Mouse (Mus musculus) intestine, postnatal 0 days (tissue): ENCODE measurements at regions not wholly inside any gene's neighbourhood (a gene's known extent, or its start where the extent isn't known, plus 50 kb on each side); places are given as distances from the start of the nearest gene placed in this dataset.

Experiments
- ATAC-seq: fragments of 200-750 bp; cut with Nextera tagmentation; 2 replicates; pipeline ENCODE4 v1.8.0; 2017; ENCODE audit warnings: mild to moderate bottlenecking, moderate TSS enrichment, moderate library complexity
- H3K27ac ChIP-seq: fragments of 300-500 bp; sonication (generic); 2 replicates; pipeline ENCODE4 v1.5.1; 2014; ENCODE audit warnings: mild to moderate bottlenecking, low read depth, low read length, moderate library complexity
- H3K27me3 ChIP-seq: fragments of 300-500 bp; sonication (generic); replicated peaks from 2 replicates; pipeline ENCODE4 v1.6.1; 2014; ENCODE audit warnings: low read length, mixed read lengths; ENCODE audit not compliant: control insufficient read depth, insufficient read depth
- H3K36me3 ChIP-seq: fragments of 300-500 bp; sonication (generic); 2 replicates; pipeline ENCODE4 v1.6.1; 2014; ENCODE audit warnings: mild to moderate bottlenecking, moderate library complexity; ENCODE audit not compliant: control insufficient read depth, insufficient read depth
- H3K4me1 ChIP-seq: fragments of 300-500 bp; sonication (generic); replicated peaks from 2 replicates; pipeline ENCODE4 v1.6.1; 2014; ENCODE audit warnings: antibody characterized with exemption, low read length, mixed read lengths; ENCODE audit not compliant: control insufficient read depth, insufficient read depth
- H3K4me2 ChIP-seq: fragments of 300-500 bp; sonication (generic); replicated peaks from 2 replicates; pipeline ENCODE4 v1.6.1; 2014; ENCODE audit warnings: low read depth, mild to moderate bottlenecking, moderate library complexity
- H3K4me3 ChIP-seq: fragments of 300-500 bp; sonication (generic); 2 replicates; pipeline ENCODE4 v1.5.1; 2014; ENCODE audit warnings: low read depth, low read length
- H3K9ac ChIP-seq: fragments of 300-500 bp; sonication (generic); 2 replicates; pipeline ENCODE4 v1.6.1; 2014; ENCODE audit warnings: mild to moderate bottlenecking, low read depth, low read length
- H3K9me3 ChIP-seq: fragments of 300-500 bp; sonication (generic); 2 replicates; pipeline ENCODE4 v1.6.1; 2016; ENCODE audit warnings: mixed run types; ENCODE audit not compliant: control insufficient read depth
- CTCF ChIP-seq: sonication (generic); IDR thresholded peaks from 2 replicates; pipeline ENCODE4 v1.5.1; 2016; ENCODE audit warnings: low read depth, mild to moderate bottlenecking, control low read depth, antibody characterized with exemption, moderate library complexity
- WGBS: fragments of 180-500 bp; shearing (Covaris S2); extraction: QIAGEN DNeasy Blood & Tissue Kit; methylation state at CpG from one replicate; pipeline ENCODE4 v1.1.7; 2014; 5-methylcytosine and 5-hydroxymethylcytosine counted together

GRCm38 (mm10) chr14:111149653-111150052, 394.7 kb upstream of the Slitrk6 start:
- H3K27me3 ChIP-seq: no peaks in the 10 kb centered on the region
- 48% methylated on average over 2 of the region's 2 CpGs for WGBS
- peak; percentile 67 for TF ChIP-seq CTCF
- H3K4me2 ChIP-seq: no peak overlapping the region
- H3K27ac ChIP-seq: no peak overlapping the region
- H3K4me1 ChIP-seq: no peaks in the 10 kb centered on the region
- no peak for ATAC-seq
- H3K36me3 ChIP-seq: no peaks in the 10 kb centered on the region
- no peak overlapping the region for H3K9ac ChIP-seq
- no peak overlapping the region for H3K4me3 ChIP-seq
- H3K9me3 ChIP-seq: no peaks in the 10 kb centered on the region

- ATAC-seq: no peak
- 84% methylated on average over 1 of the region's 1 CpGs for WGBS
Observed at GRCm38 (mm10) chr14:111116600-111116999, 361.7 kb upstream of the Slitrk6 start.

GRCm38 (mm10) chr14:111103579-111103978, 348.6 kb upstream of the Slitrk6 start:
- Histone ChIP-seq H3K4me3 (no peak overlapping the region), H3K9me3 (no peaks in the 10 kb centered on the region), H3K27me3 (no peaks in the 10 kb centered on the region), H3K36me3 (no peaks in the 10 kb centered on the region), H3K27ac (no peak overlapping the region), H3K4me1 (no peaks in the 10 kb centered on the region), H3K9ac (no peak overlapping the region), H3K4me2 (no peak overlapping the region)
- ATAC-seq: no peak
- peak; percentile 35; the same call in 1 of the 2 replicates for TF ChIP-seq CTCF

More at GRCm38 (mm10) chr14:111116600-111116999, 361.7 kb upstream of the Slitrk6 start:
- Histone ChIP-seq H3K4me1 (no peaks in the 10 kb centered on the region), H3K27ac (no peak overlapping the region), H3K4me3 (no peak overlapping the region), H3K36me3 (no peaks in the 10 kb centered on the region), H3K27me3 (no peaks in the 10 kb centered on the region), H3K9ac (no peak overlapping the region), H3K9me3 (no peaks in the 10 kb centered on the region), H3K4me2 (no peak overlapping the region)
- no peak for TF ChIP-seq CTCF

GRCm38 (mm10) chr14:111100257-111100656, 345.3 kb upstream of the Slitrk6 start:
- Histone ChIP-seq H3K4me2 (no peak overlapping the region), H3K27ac (no peak overlapping the region), H3K4me1 (no peaks in the 10 kb centered on the region), H3K9me3 (no peaks in the 10 kb centered on the region), H3K9ac (no peak overlapping the region), H3K4me3 (no peak overlapping the region), H3K36me3 (no peaks in the 10 kb centered on the region), H3K27me3 (no peaks in the 10 kb centered on the region)
- ATAC-seq: no peak
- TF ChIP-seq CTCF: no peak
- WGBS: 89% methylated on average over 1 of the region's 1 CpGs

- 95% methylated on average over 5 of the region's 5 CpGs for WGBS
- no peak for ATAC-seq
- no peak for TF ChIP-seq CTCF
- no peak overlapping the region for H3K27ac ChIP-seq
- no peak overlapping the region for H3K4me2 ChIP-seq
- H3K36me3 ChIP-seq: no peaks in the 10 kb centered on the region
- no peaks in the 10 kb centered on the region for H3K27me3 ChIP-seq
- no peaks in the 10 kb centered on the region for H3K9me3 ChIP-seq
- no peak overlapping the region for H3K4me3 ChIP-seq
- no peak overlapping the region for H3K9ac ChIP-seq
- H3K4me1 ChIP-seq: no peaks in the 10 kb centered on the region
Observed at GRCm38 (mm10) chr14:111096229-111096628, 341.3 kb upstream of the Slitrk6 start.

GRCm38 (mm10) chr14:111074517-111074916, 319.6 kb upstream of the Slitrk6 start:
- Histone ChIP-seq H3K27me3 (no peaks in the 10 kb centered on the region), H3K9ac (no peak overlapping the region), H3K4me2 (no peak overlapping the region), H3K36me3 (no peaks in the 10 kb centered on the region), H3K4me1 (no peaks in the 10 kb centered on the region), H3K4me3 (no peak overlapping the region), H3K27ac (no peak overlapping the region), H3K9me3 (no peaks in the 10 kb centered on the region)
- no peak for TF ChIP-seq CTCF
- no peak for ATAC-seq
- 38% methylated on average over 5 of the region's 5 CpGs for WGBS

- Histone ChIP-seq H3K27me3 (no peaks in the 10 kb centered on the region), H3K27ac (no peak overlapping the region), H3K9me3 (no peaks in the 10 kb centered on the region), H3K4me1 (no peaks in the 10 kb centered on the region), H3K36me3 (no peaks in the 10 kb centered on the region), H3K4me2 (no peak overlapping the region), H3K9ac (no peak overlapping the region), H3K4me3 (no peak overlapping the region)
- no peak for TF ChIP-seq CTCF
- 80% methylated on average over 4 of the region's 4 CpGs for WGBS
- ATAC-seq: no peak
Observed at GRCm38 (mm10) chr14:111073529-111073928, 318.6 kb upstream of the Slitrk6 start.
